Mouse (Mus musculus): ENCODE data around the gene Ift140.
"Not testable (repeated sequence)": the region's sequence is repeated elsewhere in the genome, so short reads cannot be mapped to it uniquely, and the experiment has no call there.

Gene Ift140

GRCm38 (mm10) chr17:25115664-25116432 is 100.0 kb downstream of the Ift140 start, which contains the start of gene Telo2:
TSS of gene Telo2 (minus strand) at chr17:25115967.
- peak; percentile 86 for DNase-seq (ENCODE audit: low read depth, low spot score)

DNA sequence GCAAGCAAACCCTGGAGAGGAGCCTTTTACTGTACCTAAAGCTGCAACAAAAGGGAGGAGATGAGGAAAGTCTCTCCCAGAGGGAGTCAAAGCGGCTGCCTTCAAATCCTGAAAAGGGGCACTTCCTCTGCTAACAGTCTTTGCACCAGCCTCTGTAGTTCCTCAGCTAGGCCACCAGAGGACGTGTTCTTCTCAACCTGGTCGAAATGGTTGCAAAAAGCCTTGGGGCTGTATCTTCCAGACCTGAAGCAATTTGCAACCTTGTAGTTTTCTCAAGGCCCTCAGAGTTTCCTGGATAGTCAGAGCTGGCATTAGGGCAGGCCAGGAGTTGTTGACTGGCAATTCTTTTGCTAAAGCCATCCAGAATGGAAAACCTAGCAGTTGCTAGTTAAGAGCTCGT is 101.4 kb downstream of the Ift140 start:
- DNase-seq (ENCODE audit: low read depth, low spot score), result peak; percentile 15

- no peak for DNase-seq (ENCODE audit: low read depth, low spot score)
These were observed 104.5 kb downstream of the Ift140 start, which contains the start of gene Ptx4 for GRCm38 (mm10) chr17:25120406-25120805. TSS of gene Ptx4 (plus strand) at chr17:25120760.

DNA sequence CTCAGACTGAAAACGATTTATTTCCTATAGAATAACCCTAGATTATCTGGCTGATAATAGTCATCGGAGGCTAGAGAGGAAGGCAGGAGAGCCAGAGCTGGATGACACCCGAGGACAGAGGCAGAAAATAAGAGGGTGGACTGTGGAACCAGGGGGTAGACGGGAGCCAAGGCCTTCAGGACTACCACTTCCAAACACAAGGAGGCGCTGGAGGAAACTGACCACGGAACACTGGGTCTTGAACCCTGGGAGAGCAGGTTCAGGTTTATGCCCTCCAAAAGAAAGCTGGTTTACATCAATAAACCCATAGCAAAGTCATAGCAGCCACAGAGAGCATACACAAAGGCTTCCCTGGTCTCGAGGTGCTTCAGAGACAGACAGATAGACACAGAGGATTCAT is 108.1 kb downstream of the Ift140 start:
- DNase-seq (ENCODE audit: low read depth, low spot score), result no peak

DNA sequence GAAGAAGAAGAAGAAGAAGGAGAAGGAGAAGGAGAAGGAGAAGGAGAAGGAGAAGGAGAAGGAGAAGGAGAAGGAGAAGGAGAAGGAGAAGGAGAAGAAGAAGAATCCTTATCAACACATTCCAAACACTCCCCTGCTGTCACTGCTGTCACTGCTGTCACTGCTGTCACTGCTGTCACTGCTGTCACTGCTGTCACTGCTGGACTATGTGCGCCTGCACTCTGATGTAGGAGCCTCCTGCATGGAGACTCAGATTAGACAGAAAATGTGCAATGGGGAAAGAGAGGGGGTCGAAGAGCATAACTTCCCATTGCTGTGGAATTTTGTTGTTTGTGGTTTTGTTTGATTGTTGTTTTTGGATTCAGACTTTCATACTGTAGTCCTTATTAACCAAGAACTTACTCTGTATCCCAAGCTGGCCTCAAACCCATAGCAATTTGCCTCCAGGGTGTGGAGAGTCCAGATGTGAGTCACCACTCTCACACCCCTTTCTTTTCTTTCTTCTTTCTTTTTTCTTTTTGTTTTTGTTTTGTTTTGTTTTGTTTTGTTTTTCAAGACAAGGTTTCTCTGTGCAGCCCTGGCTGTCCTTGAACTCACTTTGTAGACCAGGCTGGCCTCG is 109.7 kb downstream of the Ift140 start:
- DNase-seq (ENCODE audit: low read depth, low spot score), result not testable (repeated sequence)

GRCm38 (mm10) chr17:25127079-25127478 is 111.2 kb downstream of the Ift140 start:
- peak; percentile 13 for DNase-seq (ENCODE audit: low read depth, low spot score)

DNA sequence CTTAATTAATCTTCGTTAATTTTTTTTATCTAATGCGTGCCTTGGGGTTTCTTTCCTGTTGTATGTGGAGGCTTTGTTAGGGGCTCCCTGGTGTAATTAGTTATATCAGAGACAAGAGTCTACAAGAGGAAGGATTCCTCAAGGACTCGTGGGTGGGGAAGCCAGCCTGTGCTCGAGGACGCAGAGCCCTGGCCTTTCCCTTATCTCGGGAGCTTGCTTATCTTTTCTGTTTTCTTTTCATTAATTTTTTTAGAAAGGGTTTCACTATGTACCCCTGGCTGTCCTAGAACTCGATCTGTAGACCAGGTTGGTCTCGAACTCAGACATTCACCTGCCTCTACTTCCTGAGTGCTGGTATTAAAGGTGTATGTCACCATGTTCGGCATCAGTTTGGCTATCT is 111.8 kb downstream of the Ift140 start:
- no peak for DNase-seq (ENCODE audit: low read depth, low spot score)

DNA sequence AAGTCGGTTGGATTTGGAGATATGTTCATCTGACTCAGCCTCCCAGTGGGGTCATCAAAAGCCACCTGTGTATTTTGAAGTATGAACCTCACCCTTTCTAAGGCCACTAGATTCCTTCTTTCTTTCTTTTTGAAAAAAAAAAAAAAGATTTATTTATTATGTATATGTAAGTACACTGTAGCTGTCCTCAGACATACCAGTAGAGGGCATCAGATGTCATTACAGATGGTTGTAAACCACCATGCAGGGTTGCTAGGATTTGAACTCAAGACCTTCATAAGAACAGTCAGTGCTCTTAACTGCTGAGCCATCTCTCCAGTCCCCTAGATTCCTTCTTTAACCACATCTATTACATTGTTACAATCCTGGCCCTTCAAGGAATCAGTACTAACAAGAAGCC is 114.2 kb downstream of the Ift140 start:
- DNase-seq (ENCODE audit: low read depth, low spot score), result no peak

- peak; percentile 83 for DNase-seq (ENCODE audit: low read depth, low spot score)
These were observed 117.4 kb downstream of the Ift140 start, which contains the start of gene Clcn7 for GRCm38 (mm10) chr17:25133275-25133698. TSS of gene Clcn7 (plus strand) at chr17:25133391.

DNA sequence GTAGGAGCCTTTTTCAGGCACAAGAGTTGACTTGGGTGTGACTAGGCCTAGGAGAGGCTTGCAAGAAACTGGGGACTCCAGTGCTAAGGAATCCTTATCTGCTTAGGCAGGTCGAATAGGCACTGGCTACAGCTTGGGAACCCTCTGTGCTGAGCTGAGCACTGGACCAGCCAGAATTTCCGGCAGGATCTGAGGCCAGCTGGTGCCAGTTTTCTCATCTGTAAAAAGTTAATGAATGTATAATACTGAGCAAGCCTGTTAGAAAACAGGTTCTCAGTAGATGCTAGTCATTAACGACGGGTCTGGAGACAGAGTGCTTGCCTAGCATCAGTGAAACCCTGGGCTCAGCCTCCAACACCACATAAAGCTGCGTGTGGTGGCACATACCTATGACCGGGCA is 119.7 kb downstream of the Ift140 start:
- DNase-seq (ENCODE audit: low read depth, low spot score), result no peak

DNA sequence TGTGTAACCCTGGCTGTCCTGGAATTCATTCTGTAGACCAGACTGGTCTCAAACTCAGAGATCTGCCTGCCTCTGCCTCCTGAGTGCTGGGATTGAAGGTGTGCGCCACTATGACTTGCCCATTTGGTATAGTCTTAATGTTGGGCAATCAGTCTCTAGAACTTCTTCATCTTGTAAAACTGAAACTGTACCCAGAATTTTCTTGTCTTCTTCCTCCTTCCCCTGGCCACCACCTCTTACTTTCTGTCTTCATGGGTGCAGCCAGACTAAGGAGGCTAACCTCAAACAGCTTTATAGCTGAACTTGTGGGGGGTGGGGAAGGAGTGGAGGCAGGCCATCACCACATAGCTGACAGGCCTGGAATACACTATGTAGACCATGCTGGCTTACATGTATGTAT is 122.9 kb downstream of the Ift140 start:
- DNase-seq (ENCODE audit: low read depth, low spot score), result no peak

- DNase-seq (ENCODE audit: low read depth, low spot score), result no peak
These were observed 124.1 kb downstream of the Ift140 start for GRCm38 (mm10) chr17:25139960-25140359.

Measured in telencephalon, adult 2 months (tissue).